Mouse (Mus musculus) hindbrain, embryonic 10.5 days (tissue): ENCODE measurements at regions not wholly inside any gene's neighbourhood (a gene's known extent, or its start where the extent isn't known, plus 50 kb on each side); places are given as distances from the start of the nearest gene placed in this dataset.

ENCODE experiments used
- DNase-seq: peaks from one replicate; pipeline ENCODE4 v3.0.0-alpha.2; 2017; ENCODE audit warnings: low spot score
- H3K27ac ChIP-seq: fragments of 300-500 bp; sonication (generic); 2 replicates; pipeline ENCODE4 v1.5.1; 2016; ENCODE audit warnings: mild to moderate bottlenecking, moderate library complexity
- H3K27me3 ChIP-seq: fragments of 300-500 bp; sonication (generic); 2 replicates; pipeline ENCODE4 v1.6.1; 2016; ENCODE audit warnings: mild to moderate bottlenecking; ENCODE audit not compliant: poor library complexity, insufficient read depth, severe bottlenecking
- H3K36me3 ChIP-seq: fragments of 300-500 bp; sonication (generic); 2 replicates; pipeline ENCODE4 v1.6.1; 2016; ENCODE audit warnings: mild to moderate bottlenecking, moderate library complexity
- H3K4me1 ChIP-seq: fragments of 300-500 bp; sonication (generic); replicated peaks from 2 replicates; pipeline ENCODE4 v1.6.1; 2016; ENCODE audit warnings: mild to moderate bottlenecking
- H3K4me3 ChIP-seq: fragments of 300-500 bp; sonication (generic); 2 replicates; pipeline ENCODE4 v1.5.1; 2016; ENCODE audit warnings: mild to moderate bottlenecking, moderate library complexity
- H3K9me3 ChIP-seq: fragments of 300-500 bp; sonication (generic); 2 replicates; pipeline ENCODE4 v1.6.1; 2016; ENCODE audit warnings: mild to moderate bottlenecking, moderate library complexity
- WGBS: fragments of 180-500 bp; shearing (Covaris S2); methylation state at CpG from one replicate; pipeline ENCODE4 v1.1.7; 2016; 5-methylcytosine and 5-hydroxymethylcytosine counted together

- no peaks in the 10 kb centered on the region for H3K36me3 ChIP-seq
- H3K27ac ChIP-seq, result no peak overlapping the region
- no peaks in the 10 kb centered on the region for H3K27me3 ChIP-seq
- no peak overlapping the region for H3K4me3 ChIP-seq
- no peak for DNase-seq
- no peaks in the 10 kb centered on the region for H3K9me3 ChIP-seq
- H3K4me1 ChIP-seq, result peaks cover 41% of the 10 kb centered on the region
- WGBS, result 88% methylated on average over 8 of the region's 8 CpGs
Measured at GRCm38 (mm10) chr17:67497380-67497779, 135.1 kb downstream of the Lrrc30 start.

GRCm38 (mm10) chr17:67480463-67480862, 126.2 kb upstream of the Ptprm start:
- H3K4me1 ChIP-seq, result no peaks in the 10 kb centered on the region
- H3K27ac ChIP-seq, result no peak overlapping the region
- 76% methylated on average over 5 of the region's 5 CpGs for WGBS
- no peaks in the 10 kb centered on the region for H3K27me3 ChIP-seq
- no peak overlapping the region for H3K4me3 ChIP-seq
- peaks cover 13% of the 10 kb centered on the region; the same call in 1 of the 2 replicates for H3K9me3 ChIP-seq
- DNase-seq, result no peak
- H3K36me3 ChIP-seq, result no peaks in the 10 kb centered on the region

- no peaks in the 10 kb centered on the region for H3K27me3 ChIP-seq
- DNase-seq, result peak; percentile 80
- peaks cover 7% of the 10 kb centered on the region for H3K4me1 ChIP-seq
- no peak overlapping the region for H3K4me3 ChIP-seq
- 28% methylated on average over 2 of the region's 2 CpGs for WGBS
- no peaks in the 10 kb centered on the region for H3K36me3 ChIP-seq
- H3K9me3 ChIP-seq, result peaks cover 13% of the 10 kb centered on the region; the same call in 1 of the 2 replicates
- H3K27ac ChIP-seq, result no peak overlapping the region
Measured at GRCm38 (mm10) chr17:67473137-67473536, 118.9 kb upstream of the Ptprm start.

- H3K36me3 ChIP-seq, result no peaks in the 10 kb centered on the region
- no peak overlapping the region for H3K27ac ChIP-seq
- H3K4me3 ChIP-seq, result no peak overlapping the region
- no peaks in the 10 kb centered on the region for H3K27me3 ChIP-seq
- no peaks in the 10 kb centered on the region for H3K4me1 ChIP-seq
- no peaks in the 10 kb centered on the region for H3K9me3 ChIP-seq
- no peak for DNase-seq
- 80% methylated on average over 4 of the region's 4 CpGs for WGBS
Measured at GRCm38 (mm10) chr17:67458851-67459421, 104.7 kb upstream of the Ptprm start.

- no peak overlapping the region for H3K4me3 ChIP-seq
- no peaks in the 10 kb centered on the region for H3K9me3 ChIP-seq
- no peaks in the 10 kb centered on the region for H3K27me3 ChIP-seq
- DNase-seq, result no peak
- WGBS, result 79% methylated on average over 13 of the region's 13 CpGs
- H3K27ac ChIP-seq, result no peak overlapping the region
- no peaks in the 10 kb centered on the region; the same call in 1 of the 2 replicates for H3K4me1 ChIP-seq
- H3K36me3 ChIP-seq, result no peaks in the 10 kb centered on the region
Measured at GRCm38 (mm10) chr17:67451966-67452365, 97.7 kb upstream of the Ptprm start.

- no peak for DNase-seq
- no peaks in the 10 kb centered on the region; the same call in 1 of the 2 replicates for H3K4me1 ChIP-seq
- 77% methylated on average over 2 of the region's 2 CpGs for WGBS
- H3K4me3 ChIP-seq, result no peak overlapping the region
- H3K9me3 ChIP-seq, result no peaks in the 10 kb centered on the region
- no peaks in the 10 kb centered on the region for H3K27me3 ChIP-seq
- no peak overlapping the region for H3K27ac ChIP-seq
- no peaks in the 10 kb centered on the region for H3K36me3 ChIP-seq
Measured at GRCm38 (mm10) chr17:67451081-67451480, 96.8 kb upstream of the Ptprm start.

DNA sequence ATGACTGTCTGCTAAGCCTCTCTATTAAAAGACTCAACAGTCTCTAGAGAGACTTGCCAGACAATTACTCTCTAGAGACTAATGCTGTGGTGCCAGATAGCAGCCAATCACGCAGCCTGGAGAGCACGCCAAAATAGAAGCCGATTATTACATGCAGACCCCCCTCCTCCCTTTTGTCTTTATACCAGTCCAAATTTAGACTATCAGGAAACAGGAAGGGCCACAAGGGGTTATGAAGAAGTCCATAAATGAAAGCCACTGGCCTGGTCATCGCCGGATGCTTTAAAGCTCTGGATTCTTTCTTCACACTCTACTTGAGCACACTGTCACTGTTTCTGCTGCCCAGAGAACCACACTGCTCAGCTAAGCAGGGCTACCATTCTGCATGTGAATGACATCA, 95.8 kb upstream of the Ptprm start:
- Histone ChIP-seq H3K27me3 (no peaks in the 10 kb centered on the region), H3K9me3 (no peaks in the 10 kb centered on the region), H3K36me3 (no peaks in the 10 kb centered on the region), H3K4me3 (no peak overlapping the region), H3K27ac (no peak overlapping the region), H3K4me1 (no peaks in the 10 kb centered on the region; the same call in 1 of the 2 replicates)
- 90% methylated on average over 5 of the region's 5 CpGs for WGBS
- DNase-seq, result no peak

DNA sequence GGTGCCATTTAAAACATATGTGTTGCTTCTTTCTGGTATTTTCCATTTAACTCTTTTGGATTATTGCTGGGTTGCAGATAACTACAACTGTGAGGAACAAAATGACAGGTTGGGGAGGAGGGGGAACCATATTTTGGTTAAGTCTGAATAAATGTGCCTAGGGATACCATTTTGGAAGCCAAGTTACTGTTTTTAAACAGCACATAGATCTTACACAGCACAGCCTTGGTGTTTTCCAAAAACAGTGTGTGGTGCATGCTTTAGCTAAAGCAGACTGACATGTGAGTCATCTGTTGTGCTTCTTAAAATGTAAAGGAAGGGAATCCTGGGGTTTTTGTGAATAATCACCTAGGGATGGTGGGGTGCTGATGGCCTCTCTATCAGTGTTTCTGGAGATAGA, 91.7 kb upstream of the Ptprm start:
- no peak overlapping the region for H3K4me3 ChIP-seq
- DNase-seq, result no peak
- no peak overlapping the region for H3K27ac ChIP-seq
- H3K4me1 ChIP-seq, result no peaks in the 10 kb centered on the region; the same call in 1 of the 2 replicates
- H3K36me3 ChIP-seq, result no peaks in the 10 kb centered on the region
- no peaks in the 10 kb centered on the region for H3K27me3 ChIP-seq
- H3K9me3 ChIP-seq, result peaks cover 9% of the 10 kb centered on the region

DNA sequence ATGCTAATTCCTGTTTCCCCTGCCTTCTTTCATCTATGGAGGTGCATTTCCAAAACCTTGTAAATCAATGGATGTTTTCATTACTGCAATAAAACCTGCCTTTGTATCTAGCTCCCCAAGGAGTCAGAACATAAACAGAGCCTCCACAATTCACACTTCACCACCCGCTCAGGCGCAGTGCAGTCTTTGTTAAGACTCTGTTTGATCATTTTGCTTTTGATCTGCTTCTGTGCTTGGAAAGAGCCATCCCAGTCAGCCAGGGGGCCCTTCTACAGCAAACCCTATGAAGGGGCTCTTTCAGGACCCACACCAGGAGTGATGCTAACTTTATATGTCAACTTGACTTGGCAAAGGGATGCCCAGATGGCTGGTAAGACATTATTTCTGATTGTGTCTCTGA, 86.7 kb upstream of the Ptprm start:
- Histone ChIP-seq H3K9me3 (peaks cover 11% of the 10 kb centered on the region), H3K27me3 (no peaks in the 10 kb centered on the region), H3K4me1 (no peaks in the 10 kb centered on the region), H3K27ac (no peak overlapping the region), H3K4me3 (no peak overlapping the region), H3K36me3 (no peaks in the 10 kb centered on the region)
- DNase-seq, result no peak
- WGBS, result 80% methylated on average over 2 of the region's 2 CpGs

DNA sequence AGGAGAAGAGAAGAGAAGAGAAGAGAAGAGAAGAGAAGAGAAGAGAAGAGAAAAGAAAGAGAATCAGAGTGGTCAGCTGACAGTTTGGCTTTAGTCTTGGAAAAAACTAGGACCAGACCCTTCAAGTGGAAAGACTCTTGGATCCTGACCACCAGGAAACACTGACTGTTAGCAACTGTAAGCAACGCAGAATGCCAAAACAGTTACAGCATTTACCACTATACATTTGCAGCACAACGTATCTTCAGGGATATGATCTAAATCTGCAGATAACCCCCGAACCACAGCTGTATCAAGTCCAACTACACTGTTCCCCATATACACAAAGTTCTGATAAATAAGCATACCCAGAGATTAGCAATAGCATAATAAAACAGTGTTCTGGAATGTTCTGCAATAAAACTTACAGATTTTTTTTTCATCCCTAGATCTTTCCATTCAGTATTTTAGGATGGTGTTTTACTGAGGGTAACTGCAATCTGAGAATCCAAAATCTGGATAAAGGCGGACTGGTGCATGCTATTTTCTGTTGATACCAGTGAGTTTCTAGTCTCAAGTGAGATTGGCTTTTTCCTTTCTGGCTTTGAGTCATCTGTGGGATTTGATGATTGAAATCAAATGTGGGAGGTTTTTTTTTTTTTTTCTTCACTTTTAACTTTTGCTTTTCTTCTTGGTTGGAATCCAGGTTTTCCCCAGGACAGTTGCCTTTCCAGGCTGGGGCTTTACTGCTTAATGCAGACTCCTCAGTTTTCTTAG, 65.9 kb upstream of the Ptprm start:
- Histone ChIP-seq H3K36me3 (no peaks in the 10 kb centered on the region), H3K4me3 (no peak overlapping the region), H3K27me3 (no peaks in the 10 kb centered on the region), H3K27ac (no peak overlapping the region), H3K4me1 (no peaks in the 10 kb centered on the region), H3K9me3 (no peaks in the 10 kb centered on the region)
- 90% methylated on average over 4 of the region's 4 CpGs for WGBS
- no peak for DNase-seq

- no peaks in the 10 kb centered on the region for H3K27me3 ChIP-seq
- no peaks in the 10 kb centered on the region for H3K4me1 ChIP-seq
- no peak overlapping the region for H3K27ac ChIP-seq
- no peaks in the 10 kb centered on the region for H3K36me3 ChIP-seq
- no peak for DNase-seq
- WGBS, result 87% methylated on average over 8 of the region's 8 CpGs
- H3K9me3 ChIP-seq, result no peaks in the 10 kb centered on the region
- H3K4me3 ChIP-seq, result no peak overlapping the region
Measured at GRCm38 (mm10) chr17:67412546-67413250, 58.4 kb upstream of the Ptprm start.

- no peak overlapping the region for H3K4me3 ChIP-seq
- no peaks in the 10 kb centered on the region for H3K27me3 ChIP-seq
- no peaks in the 10 kb centered on the region for H3K9me3 ChIP-seq
- WGBS, result 80% methylated on average over 2 of the region's 2 CpGs
- DNase-seq, result no peak
- H3K36me3 ChIP-seq, result no peaks in the 10 kb centered on the region
- no peaks in the 10 kb centered on the region for H3K4me1 ChIP-seq
- H3K27ac ChIP-seq, result no peak overlapping the region
Measured at GRCm38 (mm10) chr17:67409911-67410310, 55.7 kb upstream of the Ptprm start.

DNA sequence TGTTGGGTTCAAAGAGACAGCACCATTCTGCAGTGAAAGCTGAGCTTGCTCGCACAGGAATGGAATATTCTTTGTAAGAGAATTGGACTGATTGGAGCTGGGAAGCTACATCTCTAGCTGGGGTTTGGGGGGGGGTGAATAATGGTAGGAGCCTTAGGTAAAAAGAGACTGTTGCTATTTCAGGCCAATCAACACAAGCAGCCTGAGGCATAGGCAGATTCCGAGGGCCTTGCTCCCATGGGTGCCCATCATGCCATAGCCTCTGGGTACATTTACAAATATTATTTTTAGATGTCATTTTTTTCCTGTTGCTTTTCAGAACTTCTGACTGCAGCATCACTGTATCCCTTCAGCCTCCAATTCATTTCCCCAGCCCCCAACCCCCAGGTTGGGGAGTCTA, 51.7 kb upstream of the Ptprm start:
- no peaks in the 10 kb centered on the region for H3K4me1 ChIP-seq
- H3K27ac ChIP-seq, result no peak overlapping the region
- no peaks in the 10 kb centered on the region for H3K9me3 ChIP-seq
- 87% methylated on average over 2 of the region's 2 CpGs for WGBS
- no peaks in the 10 kb centered on the region for H3K27me3 ChIP-seq
- DNase-seq, result no peak
- H3K4me3 ChIP-seq, result no peak overlapping the region
- H3K36me3 ChIP-seq, result no peaks in the 10 kb centered on the region
